Mouse (Mus musculus) liver, embryonic 13.5 days (tissue): ENCODE data around the gene Cacna1c. TPM values are rescaled to one million over a fixed set of nuclear protein-coding genes. Genes with fewer than 3 reads are reported as not detected.

ENCODE experiments used
- ATAC-seq: fragments of 200-750 bp; cut with Nextera tagmentation; 2 replicates; pipeline ENCODE4 v1.8.0; 2017; ENCODE audit warnings: low read depth, mild to moderate bottlenecking, moderate number of reproducible peaks, moderate library complexity
- DNase-seq: peaks from one replicate; pipeline ENCODE4 v3.0.0; 2022
- H3K27ac ChIP-seq: fragments of 300-500 bp; sonication (generic); 2 replicates; pipeline ENCODE4 v1.5.1; 2015; ENCODE audit warnings: moderate library complexity, mild to moderate bottlenecking, inconsistent platforms
- H3K27me3 ChIP-seq: fragments of 300-500 bp; sonication (generic); 2 replicates; pipeline ENCODE4 v1.6.1; 2015; ENCODE audit warnings: mild to moderate bottlenecking, inconsistent platforms
- H3K36me3 ChIP-seq: fragments of 300-500 bp; sonication (generic); 2 replicates; pipeline ENCODE4 v1.6.1; 2015; ENCODE audit warnings: mild to moderate bottlenecking, inconsistent platforms
- H3K4me1 ChIP-seq: fragments of 300-500 bp; sonication (generic); replicated peaks from 2 replicates; pipeline ENCODE4 v1.6.1; 2015; ENCODE audit warnings: inconsistent platforms
- H3K4me2 ChIP-seq: fragments of 300-500 bp; sonication (generic); 2 replicates; pipeline ENCODE4 v1.6.1; 2015; ENCODE audit warnings: inconsistent platforms, mild to moderate bottlenecking, moderate library complexity
- H3K4me3 ChIP-seq: fragments of 300-500 bp; sonication (generic); replicated peaks from 2 replicates; pipeline ENCODE4 v1.5.1; 2015; ENCODE audit warnings: mild to moderate bottlenecking, inconsistent platforms
- H3K9ac ChIP-seq: fragments of 300-500 bp; sonication (generic); 2 replicates; pipeline ENCODE4 v1.6.1; 2015; ENCODE audit warnings: mild to moderate bottlenecking, inconsistent platforms
- H3K9me3 ChIP-seq: fragments of 300-500 bp; sonication (generic); replicated peaks from 2 replicates; pipeline ENCODE4 v1.6.1; 2016; ENCODE audit warnings: inconsistent platforms
- WGBS: fragments of 180-500 bp; shearing (Covaris S2); methylation state at CpG from one replicate; pipeline ENCODE4 v1.1.7; 2015; ENCODE audit not compliant: insufficient replicate concordance; 5-methylcytosine and 5-hydroxymethylcytosine counted together
- polyA plus RNA-seq: library from polyadenylated mRNA; unstranded; fragments of >200 nt; fragmentation: Nextera tagmentation; extraction: Ambion mirVana; gene quantifications from 2 replicates; pipeline ENCODE4 v1.2.1, GENCODE M21; 2015

Cacna1c gene
- polyA plus RNA-seq, 1 experiment from 2014 or later, result 0.25 TPM

DNA sequence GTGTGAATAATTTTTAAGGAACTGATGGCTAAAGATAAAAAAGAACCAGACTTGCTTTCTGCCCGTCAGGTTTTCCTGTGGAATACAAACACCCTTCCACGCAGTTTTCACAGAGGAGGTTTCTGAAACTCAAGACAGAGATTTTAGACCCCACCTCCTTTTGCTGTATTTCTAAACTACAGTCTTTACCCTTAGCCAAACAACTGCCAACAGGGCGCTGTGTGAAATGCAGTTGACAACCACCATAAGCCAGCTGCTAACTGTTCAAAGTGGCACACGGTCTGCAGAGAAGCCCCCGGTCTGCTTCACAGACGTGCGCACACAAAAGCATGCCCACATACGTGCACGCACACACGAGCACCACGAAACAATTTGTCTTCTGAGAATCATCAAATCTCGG is 216.0 kb downstream of the Cacna1c start:
- ATAC-seq (no peak), DNase-seq (no peak)
- Histone ChIP-seq H3K27me3 (no peaks in the 10 kb centered on the region), H3K9me3 (no peaks in the 10 kb centered on the region), H3K36me3 (no peaks in the 10 kb centered on the region), H3K4me3 (no peak overlapping the region), H3K4me2 (no peak overlapping the region), H3K9ac (no peak overlapping the region), H3K27ac (no peak overlapping the region), H3K4me1 (peaks cover 9% of the 10 kb centered on the region; the same call in 1 of the 2 replicates)
- 72% methylated on average over 12 of the region's 12 CpGs for WGBS

DNA sequence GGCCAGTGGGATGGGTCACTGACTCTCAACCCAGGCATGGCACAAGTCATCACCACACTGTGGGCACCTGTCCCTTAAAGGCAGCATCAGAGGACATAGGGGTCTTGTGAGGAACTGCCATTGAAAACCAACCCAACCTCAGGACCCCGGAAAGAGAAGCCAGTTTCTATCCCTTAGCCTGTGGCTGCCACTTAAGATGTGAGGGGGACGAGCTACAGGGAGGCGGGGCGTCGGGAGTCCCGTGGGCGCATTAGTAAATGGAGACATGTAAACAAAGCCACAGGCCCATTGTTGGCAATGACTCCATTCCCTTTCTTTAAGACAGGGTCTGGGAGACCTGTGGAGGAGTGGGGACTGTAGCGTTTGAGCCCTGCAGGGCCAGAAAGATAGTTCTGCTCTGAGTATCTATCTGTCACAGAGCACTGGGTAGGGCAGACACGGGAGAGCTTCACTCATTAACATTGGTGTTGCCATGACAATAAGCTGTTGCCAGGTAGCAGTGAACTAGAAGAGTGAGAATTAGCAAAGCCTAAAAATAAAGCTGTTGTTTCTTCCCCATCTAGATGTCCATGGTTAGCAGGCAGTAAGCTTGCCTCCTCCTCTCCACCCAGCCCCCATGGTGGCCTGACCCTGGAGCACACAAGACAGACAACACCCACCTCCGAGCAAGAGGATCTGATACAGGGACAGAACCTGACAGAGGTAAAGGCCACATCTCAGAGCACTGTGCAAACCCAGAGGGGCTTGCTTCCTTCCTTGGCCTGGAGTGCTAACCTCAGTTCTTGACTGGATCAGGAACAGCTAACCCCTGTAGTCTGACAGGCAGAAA is 218.6 kb downstream of the Cacna1c start:
- DNase-seq, result no peak
- Histone ChIP-seq H3K27ac (no peak overlapping the region), H3K9ac (no peak overlapping the region), H3K4me1 (peaks cover 13% of the 10 kb centered on the region), H3K4me3 (no peak overlapping the region), H3K27me3 (no peaks in the 10 kb centered on the region), H3K4me2 (no peak overlapping the region), H3K9me3 (no peaks in the 10 kb centered on the region), H3K36me3 (no peaks in the 10 kb centered on the region)
- whole genome bisulfite sequencing, result 47% methylated on average over 10 of the region's 10 CpGs
- ATAC-seq, result 0 out of 2 replicates have a peak, but pooled peaks have one; percentile 45

DNA sequence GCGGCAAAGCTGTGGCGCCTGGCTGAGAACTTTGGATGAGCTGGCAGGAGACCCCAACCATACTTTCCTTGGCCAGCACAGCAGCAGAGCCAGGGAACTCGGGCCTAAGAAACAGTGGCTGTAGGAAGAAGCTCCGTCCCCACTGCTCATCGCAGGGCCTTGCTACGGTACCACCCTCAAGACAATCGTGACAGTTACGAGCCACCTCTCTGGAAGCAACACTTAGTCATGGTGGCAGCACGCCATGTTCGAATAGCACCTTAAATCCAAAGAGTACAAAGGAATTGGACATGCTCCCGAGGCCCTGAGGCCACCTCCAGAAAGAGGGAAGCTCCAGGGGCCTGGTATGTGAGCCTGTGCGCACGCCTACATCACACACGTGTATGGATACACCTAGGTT is 219.6 kb downstream of the Cacna1c start:
- H3K27me3 ChIP-seq, result no peaks in the 10 kb centered on the region
- H3K36me3 ChIP-seq, result no peaks in the 10 kb centered on the region
- DNase-seq (no peak), ATAC-seq (no peak)
- H3K9ac ChIP-seq, result no peak overlapping the region
- H3K9me3 ChIP-seq, result no peaks in the 10 kb centered on the region
- no peak overlapping the region for H3K4me2 ChIP-seq
- WGBS, result 71% methylated on average over 14 of the region's 14 CpGs
- H3K27ac ChIP-seq, result no peak overlapping the region
- peaks cover 15% of the 10 kb centered on the region for H3K4me1 ChIP-seq
- no peak overlapping the region for H3K4me3 ChIP-seq

DNA sequence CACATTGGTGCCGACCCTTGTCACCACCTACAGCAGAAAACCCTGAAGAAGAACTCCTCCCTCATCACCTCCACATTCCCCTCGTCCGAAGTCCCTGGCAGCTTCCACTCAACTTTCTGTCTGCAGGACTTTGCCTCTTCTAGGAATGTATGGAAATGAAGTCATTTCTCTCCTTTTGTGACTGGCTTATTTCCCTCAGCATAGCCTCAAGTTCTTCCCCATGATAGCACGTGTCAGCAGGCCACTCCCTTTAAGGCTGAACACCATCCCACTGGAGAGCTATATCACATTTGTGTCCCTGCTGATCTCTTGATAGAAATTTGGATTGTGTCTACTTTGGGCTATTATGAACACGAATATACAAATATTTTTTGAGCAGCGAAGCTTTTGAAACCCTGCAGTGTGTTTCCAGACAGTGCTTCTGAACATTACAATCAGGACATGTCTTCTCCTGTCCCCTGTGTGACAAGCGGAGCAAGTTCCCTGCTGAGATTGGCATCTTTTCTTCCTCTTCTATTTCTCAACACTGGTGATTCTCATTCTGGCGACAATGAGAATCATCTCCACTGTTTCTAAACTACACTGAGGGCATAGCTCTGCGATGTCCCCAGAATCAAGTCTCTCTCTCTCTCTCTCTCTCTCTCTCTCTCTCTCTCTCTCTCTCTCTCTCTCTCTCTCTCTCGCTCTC is 224.2 kb downstream of the Cacna1c start:
- Histone ChIP-seq H3K36me3 (no peaks in the 10 kb centered on the region), H3K27me3 (no peaks in the 10 kb centered on the region), H3K27ac (no peak overlapping the region), H3K9ac (no peak overlapping the region), H3K9me3 (no peaks in the 10 kb centered on the region), H3K4me2 (no peak overlapping the region), H3K4me1 (peaks cover 17% of the 10 kb centered on the region), H3K4me3 (no peak overlapping the region)
- DNase-seq (no peak), ATAC-seq (no peak)
- 61% methylated on average over 9 of the region's 10 CpGs for WGBS

GRCm38 (mm10) chr6:118968776-118969175 is 227.4 kb downstream of the Cacna1c start:
- no peak for DNase-seq
- no peaks in the 10 kb centered on the region for H3K27me3 ChIP-seq
- H3K36me3 ChIP-seq, result no peaks in the 10 kb centered on the region
- peak; percentile 55; the same call in 1 of the 2 replicates for ATAC-seq
- H3K27ac ChIP-seq, result no peak overlapping the region
- 18% methylated on average over 4 of the region's 4 CpGs for WGBS
- no peak overlapping the region for H3K9ac ChIP-seq
- no peak overlapping the region for H3K4me2 ChIP-seq
- no peak overlapping the region for H3K4me3 ChIP-seq
- H3K9me3 ChIP-seq, result no peaks in the 10 kb centered on the region
- H3K4me1 ChIP-seq, result peaks cover 21% of the 10 kb centered on the region

- 63% methylated on average over 4 of the region's 4 CpGs for WGBS
- no peak overlapping the region for H3K9ac ChIP-seq
- ATAC-seq, result no peak
- H3K27me3 ChIP-seq, result no peaks in the 10 kb centered on the region
- H3K9me3 ChIP-seq, result no peaks in the 10 kb centered on the region
- no peak overlapping the region for H3K4me3 ChIP-seq
- no peak overlapping the region for H3K27ac ChIP-seq
- no peaks in the 10 kb centered on the region for H3K36me3 ChIP-seq
- H3K4me1 ChIP-seq, result peaks cover 14% of the 10 kb centered on the region
- DNase-seq, result no peak
- H3K4me2 ChIP-seq, result no peak overlapping the region
Measured at GRCm38 (mm10) chr6:118966904-118967303, 229.3 kb downstream of the Cacna1c start.

- Histone ChIP-seq H3K4me2 (no peak overlapping the region), H3K9ac (no peak overlapping the region), H3K36me3 (no peaks in the 10 kb centered on the region), H3K27me3 (no peaks in the 10 kb centered on the region), H3K27ac (no peak overlapping the region), H3K9me3 (no peaks in the 10 kb centered on the region), H3K4me1 (peaks cover 14% of the 10 kb centered on the region), H3K4me3 (no peak overlapping the region)
- ATAC-seq (no peak), DNase-seq (no peak)
- 68% methylated on average over 2 of the region's 2 CpGs for WGBS
Measured at GRCm38 (mm10) chr6:118965577-118965976, 230.6 kb downstream of the Cacna1c start.

DNA sequence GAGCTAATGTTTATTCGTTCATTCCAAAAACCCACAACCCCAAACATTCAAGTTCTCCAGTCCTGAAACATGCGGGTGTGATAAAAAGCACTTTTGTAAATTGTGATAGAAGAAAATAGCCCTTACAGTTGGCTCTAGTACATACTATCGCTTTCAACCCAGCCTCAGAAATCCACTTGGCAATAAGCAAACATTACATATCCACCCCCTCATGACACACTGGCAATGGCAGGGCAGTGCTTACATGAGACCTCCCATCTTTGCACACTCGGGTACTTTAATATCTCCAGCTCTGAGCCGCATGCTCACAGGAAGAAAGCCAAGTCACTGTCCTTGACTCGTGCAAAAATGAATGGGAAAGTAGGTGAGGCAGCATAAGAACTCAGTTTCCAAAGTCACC is 232.4 kb downstream of the Cacna1c start:
- Histone ChIP-seq H3K27ac (no peak overlapping the region), H3K9ac (no peak overlapping the region), H3K36me3 (no peaks in the 10 kb centered on the region), H3K4me3 (no peak overlapping the region), H3K4me1 (peaks cover 11% of the 10 kb centered on the region), H3K27me3 (no peaks in the 10 kb centered on the region), H3K9me3 (no peaks in the 10 kb centered on the region), H3K4me2 (no peak overlapping the region)
- no peak for ATAC-seq
- WGBS, result 68% methylated on average over 6 of the region's 6 CpGs
- DNase-seq, result no peak

DNA sequence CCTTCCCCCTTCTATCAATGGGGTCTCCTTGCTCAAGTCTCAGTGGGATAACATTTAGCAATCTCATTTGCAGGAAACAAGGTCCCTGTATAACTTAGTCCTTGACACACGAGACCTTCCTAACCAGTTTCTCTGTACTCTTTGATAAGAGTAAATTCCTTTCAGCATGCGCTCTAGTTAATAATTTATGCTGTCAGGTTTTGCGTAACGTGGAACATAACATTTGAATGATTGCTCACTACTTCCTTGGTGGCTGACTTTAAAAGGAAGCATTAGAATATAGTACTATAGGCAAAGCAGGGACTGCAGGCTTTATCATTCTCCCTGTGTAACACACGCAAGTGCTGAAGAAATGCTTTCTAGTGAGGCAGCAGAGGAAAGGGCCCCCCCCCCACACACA is 232.9 kb downstream of the Cacna1c start:
- H3K27me3 ChIP-seq, result no peaks in the 10 kb centered on the region
- H3K4me2 ChIP-seq, result no peak overlapping the region
- no peak overlapping the region for H3K4me3 ChIP-seq
- H3K9ac ChIP-seq, result no peak overlapping the region
- no peaks in the 10 kb centered on the region for H3K9me3 ChIP-seq
- DNase-seq (no peak), ATAC-seq (peak; percentile 29; the same call in 1 of the 2 replicates)
- H3K4me1 ChIP-seq, result peaks cover 8% of the 10 kb centered on the region; the same call in 1 of the 2 replicates
- H3K36me3 ChIP-seq, result no peaks in the 10 kb centered on the region
- H3K27ac ChIP-seq, result no peak overlapping the region
- 52% methylated on average over 5 of the region's 5 CpGs for WGBS

DNA sequence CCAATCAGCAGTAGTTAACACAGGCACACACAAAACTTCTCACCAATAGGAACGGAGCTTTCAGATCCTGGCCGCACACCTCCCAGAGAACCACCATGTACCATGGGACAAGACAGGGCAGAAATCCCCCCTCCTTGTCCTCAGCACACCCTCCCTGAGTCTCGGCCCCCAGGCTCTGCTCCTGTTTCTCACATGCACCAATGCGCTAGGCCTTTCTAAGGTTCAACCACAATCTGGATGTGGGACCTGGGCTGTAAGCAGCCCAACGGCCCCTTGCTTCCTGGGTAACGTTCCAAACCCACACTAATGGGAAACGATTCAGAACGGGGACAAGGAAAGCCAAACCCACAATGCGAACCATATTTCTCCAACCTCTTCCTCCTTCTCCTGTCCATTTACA is 237.7 kb downstream of the Cacna1c start:
- Histone ChIP-seq H3K36me3 (no peaks in the 10 kb centered on the region), H3K9me3 (no peaks in the 10 kb centered on the region), H3K4me1 (0 out of 2 replicates have a peak, but pooled peaks cover 4% of the 10 kb centered on the region), H3K27ac (no peak overlapping the region), H3K9ac (no peak overlapping the region), H3K27me3 (no peaks in the 10 kb centered on the region), H3K4me2 (no peak overlapping the region), H3K4me3 (no peak overlapping the region)
- no peak for DNase-seq
- 76% methylated on average over 9 of the region's 9 CpGs for WGBS
- ATAC-seq, result no peak

DNA sequence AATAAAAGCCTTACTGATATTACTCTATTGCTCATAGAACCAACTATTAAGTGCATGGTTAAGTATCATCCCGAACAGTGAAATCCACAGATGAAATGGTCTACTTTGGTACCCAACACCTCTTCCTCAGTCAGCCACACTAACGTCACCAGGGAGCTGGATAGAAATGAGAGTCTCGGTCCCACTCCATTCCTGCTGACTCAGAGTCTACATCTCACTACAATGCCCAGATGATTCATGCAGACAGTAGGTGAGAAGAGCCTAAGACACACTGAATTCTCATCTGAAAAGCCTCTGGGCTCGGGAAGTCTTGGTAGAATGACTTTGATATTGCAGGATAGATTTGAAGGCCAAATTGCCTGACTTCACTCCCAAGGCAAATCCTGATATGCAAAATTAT is 240.0 kb downstream of the Cacna1c start:
- Histone ChIP-seq H3K27ac (no peak overlapping the region), H3K9me3 (no peaks in the 10 kb centered on the region), H3K9ac (no peak overlapping the region), H3K27me3 (no peaks in the 10 kb centered on the region), H3K4me1 (no peaks in the 10 kb centered on the region), H3K4me2 (no peak overlapping the region), H3K4me3 (no peak overlapping the region), H3K36me3 (no peaks in the 10 kb centered on the region)
- DNase-seq (no peak), ATAC-seq (no peak)
- 57% methylated on average over 4 of the region's 4 CpGs for WGBS

- Histone ChIP-seq H3K27ac (no peak overlapping the region), H3K4me3 (no peak overlapping the region), H3K4me2 (no peak overlapping the region), H3K36me3 (no peaks in the 10 kb centered on the region), H3K9me3 (no peaks in the 10 kb centered on the region), H3K27me3 (no peaks in the 10 kb centered on the region), H3K9ac (no peak overlapping the region), H3K4me1 (no peaks in the 10 kb centered on the region)
- DNase-seq, result no peak
- no peak for ATAC-seq
Measured at GRCm38 (mm10) chr6:118955777-118956176, 240.4 kb downstream of the Cacna1c start.
